Mouse (Mus musculus) ES-E14 (cell line): ENCODE data around the gene Slc3a2.

Source experiments
- CHD2 ChIP-seq: IDR thresholded peaks from 2 replicates; pipeline ENCODE4 v1.6.1; 2014; ENCODE audit warnings: mild to moderate bottlenecking, low read depth, low read length, inconsistent platforms
- HCFC1 ChIP-seq: IDR thresholded peaks from 2 replicates; pipeline ENCODE4 v1.6.1; 2012; ENCODE audit warnings: low read length, inconsistent platforms, borderline replicate concordance; ENCODE audit not compliant: insufficient read depth
- MAFK ChIP-seq: IDR thresholded peaks from 2 replicates; pipeline ENCODE4 v1.6.1; 2014; ENCODE audit warnings: mild to moderate bottlenecking, low read depth, low read length, inconsistent platforms; ENCODE audit not compliant: insufficient read depth
- ZC3H11A ChIP-seq: IDR thresholded peaks from 2 replicates; pipeline ENCODE4 v1.6.1; 2012; ENCODE audit warnings: low read depth, mild to moderate bottlenecking, inconsistent platforms, low read length, borderline replicate concordance
- ZNF384 ChIP-seq: IDR thresholded peaks from 2 replicates; pipeline ENCODE4 v1.6.1; 2012; ENCODE audit warnings: low read depth, low read length, inconsistent platforms

GRCm38 (mm10) chr19:8681633-8682362 is 41.4 kb downstream of the Slc3a2 start:
- no peak for TF ChIP-seq CHD2
- no peak for TF ChIP-seq ZC3H11A
- no peak for TF ChIP-seq HCFC1
- TF ChIP-seq MAFK: no peak
- TF ChIP-seq ZNF384: peak; percentile 55
